Mouse (Mus musculus): ENCODE data around the gene Nova1.

Gene Nova1

DNA sequence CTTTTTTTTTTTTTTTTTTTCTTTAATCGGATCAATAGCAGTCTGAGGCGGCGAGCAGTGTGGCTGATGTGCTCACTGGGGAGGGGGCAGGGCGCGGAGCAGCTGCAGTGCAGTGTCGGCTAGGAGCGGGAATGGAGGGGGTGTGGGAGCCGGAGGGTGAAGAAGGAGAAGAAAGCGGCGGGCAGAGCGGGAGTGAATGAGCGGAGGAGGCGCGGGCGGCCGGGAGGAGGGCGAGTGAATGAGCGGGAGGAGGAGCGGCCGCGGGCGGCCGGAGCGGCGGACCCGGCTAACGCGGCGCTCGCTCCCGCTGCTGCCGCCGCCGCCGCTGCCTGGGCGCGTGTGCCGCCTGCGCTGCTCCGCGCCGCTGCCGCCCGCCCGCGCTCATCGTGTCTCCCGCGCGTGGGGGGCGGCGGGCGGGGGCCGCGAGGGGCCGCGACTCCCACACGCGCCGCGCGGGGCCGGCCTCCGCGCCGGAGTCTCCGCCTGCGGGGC, at the start of gene Nova1:
TSS of gene Nova1 (minus strand) at position 74 of the 492 bp plus-strand sequence.
- DNase-seq (ENCODE audit: low spot score), result peak; percentile 78

DNA sequence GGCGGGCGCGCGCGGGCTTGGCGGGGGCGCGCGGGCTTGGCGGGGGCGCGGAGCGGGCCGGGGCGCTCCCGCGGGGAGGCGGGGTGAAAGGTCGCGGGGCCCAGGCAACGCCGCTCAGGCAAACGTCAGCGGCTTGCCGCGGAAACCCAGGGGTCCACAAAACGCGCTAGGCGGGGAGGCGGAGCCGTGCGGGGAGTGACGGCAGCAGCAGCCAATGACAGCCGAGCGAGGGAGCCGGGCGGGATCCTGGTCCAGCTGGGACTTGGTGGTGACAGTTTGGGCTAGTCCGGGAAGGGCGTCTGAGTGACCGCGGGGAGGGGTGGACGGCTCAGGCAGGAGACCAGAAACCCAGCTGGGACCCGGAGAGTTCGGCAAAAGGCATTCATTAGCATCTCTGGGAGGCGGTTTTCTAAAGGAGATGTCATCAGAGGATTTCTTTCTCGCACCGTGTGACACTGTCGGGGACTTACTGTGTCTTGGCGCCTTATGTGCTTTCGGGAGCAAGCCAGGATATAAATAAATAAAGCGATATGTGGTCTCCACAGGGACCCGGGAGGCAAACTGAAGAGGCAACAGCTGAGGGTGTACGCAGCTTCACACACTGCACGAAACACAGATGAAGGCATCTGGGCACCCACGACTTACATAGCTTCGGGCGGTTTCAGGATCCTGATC, 756 bp upstream of the Nova1 start:
- peak; percentile 96 for DNase-seq (ENCODE audit: low spot score)

DNA sequence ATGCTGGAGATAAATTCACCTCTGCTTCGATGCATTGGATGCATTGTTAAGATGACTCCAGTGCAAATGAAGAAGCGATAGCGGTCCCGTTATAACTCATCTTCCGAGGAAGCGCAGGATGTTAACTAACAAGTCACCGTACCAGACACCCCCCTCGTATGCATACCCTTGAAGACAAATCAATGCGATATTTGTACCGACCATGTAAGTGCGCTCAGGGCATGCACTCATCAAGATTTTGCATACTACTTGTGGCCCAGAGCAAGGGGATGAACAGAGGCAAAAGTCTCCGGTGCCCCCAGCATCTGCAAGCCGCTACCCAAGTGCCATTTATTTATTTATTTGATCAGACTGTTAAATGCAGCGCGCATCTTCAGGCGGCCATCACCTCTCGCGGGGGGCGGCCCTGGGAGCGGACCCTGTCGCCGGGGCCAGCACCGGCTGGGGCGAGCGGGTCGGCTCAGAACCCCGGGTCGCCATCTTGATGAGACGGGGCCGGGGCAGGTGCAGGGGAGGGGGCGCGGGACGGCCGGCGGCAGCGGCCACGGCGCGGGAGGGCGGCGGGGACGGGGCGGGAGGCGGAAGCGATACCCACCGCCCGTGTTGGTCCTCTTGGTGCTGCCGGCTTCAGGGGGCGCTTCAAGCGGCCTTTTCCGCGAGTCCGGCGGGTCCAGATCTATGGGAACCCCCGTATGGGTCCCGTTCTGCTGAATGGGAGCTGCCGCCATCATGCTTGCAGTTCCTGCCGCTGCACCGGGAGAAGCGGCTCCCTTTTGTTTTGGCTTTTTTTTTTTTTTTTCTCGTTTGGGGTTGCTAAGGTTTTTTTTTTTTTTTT, 491 bp downstream of the Nova1 start:
- peak; percentile 49 for DNase-seq (ENCODE audit: low spot score)

DNA sequence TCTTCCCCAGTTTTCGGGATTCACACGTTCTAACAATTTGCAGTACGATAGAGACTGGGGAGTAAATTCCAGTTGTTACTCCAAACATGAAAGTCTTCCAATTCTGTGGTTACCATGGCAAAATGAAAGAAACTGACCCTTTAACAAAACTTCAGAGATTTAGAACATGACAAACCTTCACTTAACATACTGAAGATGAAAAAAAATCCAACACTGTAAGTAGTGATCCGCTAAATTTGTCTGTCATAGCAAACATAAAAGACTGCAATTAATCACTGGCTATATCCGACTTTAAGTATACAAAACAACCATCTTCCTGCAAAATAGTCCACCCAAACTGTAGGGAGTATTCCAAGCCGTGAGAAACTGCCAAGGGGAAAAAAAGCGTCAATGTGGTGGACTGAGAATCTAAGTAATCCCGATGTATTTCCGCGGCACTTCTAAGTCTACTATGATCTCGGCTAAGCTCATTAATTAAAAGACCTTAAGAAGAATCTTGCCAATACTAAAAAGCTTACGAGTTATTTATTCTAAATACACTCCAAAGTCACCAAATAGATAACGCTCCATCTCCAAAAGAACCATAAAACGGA, 1.4 kb downstream of the Nova1 start:
- DNase-seq (ENCODE audit: low spot score), result no peak

DNA sequence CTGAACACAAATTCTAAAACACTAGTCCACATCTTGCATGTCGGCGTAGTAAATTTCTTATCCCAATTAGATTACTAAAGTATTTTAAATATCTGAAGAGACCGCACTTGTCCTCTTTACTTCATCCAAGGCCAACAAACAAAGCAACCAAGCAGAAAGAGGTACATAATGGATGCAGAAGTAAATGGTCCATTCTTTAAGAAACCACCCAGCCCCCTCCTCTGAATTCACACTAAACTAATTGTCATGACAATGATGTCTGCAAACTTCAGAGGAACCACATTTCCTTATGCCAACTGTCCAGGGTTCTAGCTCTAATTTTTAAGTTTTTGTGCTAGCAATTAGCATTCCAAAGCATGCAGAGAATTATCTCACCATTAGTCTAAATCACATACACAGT, 2.4 kb downstream of the Nova1 start:
- DNase-seq (ENCODE audit: low spot score), result no peak

DNA sequence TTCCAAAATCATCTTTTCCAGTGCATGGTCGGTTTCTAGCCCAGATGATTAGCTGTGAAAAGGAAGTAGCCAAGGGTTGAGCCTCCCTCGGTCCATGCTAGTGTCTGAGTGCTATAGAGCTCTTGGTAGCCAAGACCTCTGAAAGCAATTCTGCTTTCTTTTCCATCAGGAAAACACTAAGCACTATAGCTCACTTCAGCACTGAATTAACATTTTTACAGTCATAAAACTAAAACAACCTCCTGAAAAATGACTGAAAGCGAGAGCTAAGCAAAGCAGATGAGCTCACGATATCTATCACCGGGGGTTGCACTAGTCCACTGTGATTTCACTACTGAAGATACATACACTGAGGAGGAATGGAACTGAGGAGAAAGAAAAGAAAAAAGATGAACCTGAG, 3.0 kb downstream of the Nova1 start:
- no peak for DNase-seq (ENCODE audit: low spot score)

DNA sequence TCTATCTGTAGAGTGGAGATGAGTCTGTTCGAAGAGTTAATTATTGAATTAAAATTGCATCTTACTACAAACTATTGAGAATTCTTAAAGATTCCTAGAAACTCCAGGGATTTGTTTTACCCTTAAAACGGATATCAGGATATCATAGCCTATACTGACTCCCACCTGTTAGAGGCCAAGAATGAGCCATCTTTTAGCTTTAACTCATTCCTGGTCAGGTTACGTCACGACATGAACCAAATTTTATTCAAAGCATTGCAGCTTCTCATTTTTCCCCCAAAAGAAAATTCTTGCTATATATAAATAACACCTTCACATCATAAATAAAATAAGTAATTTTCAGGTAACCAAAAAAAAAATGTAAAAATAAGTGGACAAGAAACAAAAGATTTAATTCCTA, 3.9 kb downstream of the Nova1 start:
- DNase-seq (ENCODE audit: low spot score), result no peak

DNA sequence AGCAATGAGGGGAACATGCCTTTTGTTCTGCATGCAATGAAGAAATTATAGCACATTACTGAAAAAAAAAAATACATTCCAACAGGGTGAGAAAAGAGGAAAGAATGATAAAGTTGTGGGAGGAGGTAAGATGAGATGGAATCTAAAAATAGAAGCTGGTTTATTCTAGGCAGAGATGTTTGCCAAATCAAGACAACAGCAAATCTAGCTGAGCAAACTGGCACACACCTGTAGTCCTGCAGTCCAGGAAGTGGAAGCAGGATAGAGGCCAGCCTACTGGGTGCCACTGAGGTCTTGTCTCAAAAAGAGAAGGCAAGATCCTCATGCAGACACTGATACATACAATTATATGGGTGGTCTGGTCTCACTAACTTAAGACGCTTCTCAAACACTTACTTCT, 17.4 kb downstream of the Nova1 start:
- no peak for DNase-seq (ENCODE audit: low spot score)

DNA sequence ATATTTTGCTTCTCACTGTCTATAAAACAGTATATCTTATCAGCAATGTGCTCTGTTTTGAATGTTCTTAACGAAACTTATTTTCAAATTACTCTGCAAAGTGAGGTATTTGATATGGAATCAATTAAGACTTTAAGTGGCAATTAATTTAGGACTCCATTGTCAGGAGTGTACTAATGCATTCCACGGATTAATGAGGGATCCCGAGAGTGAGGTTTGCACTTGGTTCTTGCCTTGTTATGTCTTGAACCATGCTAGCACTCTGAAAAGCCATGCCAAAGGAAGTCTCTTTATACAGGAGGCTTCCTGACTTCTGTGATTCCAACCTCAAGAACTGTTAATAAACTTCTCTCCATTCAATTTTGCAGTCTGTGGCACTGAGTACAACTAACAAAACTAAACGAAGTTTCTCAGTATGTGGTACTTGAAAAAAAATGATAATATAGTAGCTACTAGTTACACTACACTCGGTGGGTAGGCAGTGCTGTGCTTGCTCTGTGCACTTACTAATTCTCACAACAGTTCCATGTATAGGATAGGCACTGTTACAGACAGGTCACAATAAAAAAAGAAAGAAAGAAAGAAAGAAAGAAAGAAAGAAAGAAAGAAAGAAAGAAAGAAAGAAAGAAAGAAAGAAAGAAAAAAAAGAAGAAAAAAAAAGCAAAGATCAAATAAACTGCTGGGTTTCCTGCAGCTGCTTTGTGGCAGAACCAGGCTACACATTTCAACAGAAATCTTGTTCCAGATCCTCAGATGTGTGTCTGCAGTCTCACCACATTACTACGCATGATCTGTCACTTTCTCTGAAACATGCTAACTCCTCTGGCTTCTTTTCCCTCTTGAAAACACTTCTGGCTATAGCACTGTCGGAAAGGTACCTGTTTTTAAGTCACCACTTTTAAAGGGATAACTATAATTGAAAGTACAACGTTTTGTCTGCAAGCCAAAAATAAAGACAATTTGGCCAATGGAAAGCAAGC, 36.1 kb downstream of the Nova1 start:
- DNase-seq (ENCODE audit: low spot score), result no peak

DNA sequence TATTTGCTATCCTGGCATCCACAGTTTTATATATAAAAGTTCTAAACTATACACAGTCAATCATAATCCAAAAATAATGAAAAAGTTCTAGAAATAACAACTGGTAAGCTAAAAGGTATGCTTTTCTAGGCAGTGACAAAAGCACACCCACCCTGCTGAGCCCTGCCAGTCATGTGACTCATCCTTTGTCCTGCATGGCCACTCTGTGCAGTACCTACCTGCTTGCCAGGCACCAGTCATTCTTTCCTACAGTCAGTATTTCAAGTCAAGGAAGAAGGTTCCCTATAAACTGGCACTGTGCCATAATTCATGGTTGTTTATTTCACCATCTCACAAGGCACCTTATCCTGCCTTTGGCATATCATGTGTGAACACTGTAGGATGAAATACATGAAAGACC, 37.2 kb downstream of the Nova1 start:
- DNase-seq (ENCODE audit: low spot score), result no peak

DNA sequence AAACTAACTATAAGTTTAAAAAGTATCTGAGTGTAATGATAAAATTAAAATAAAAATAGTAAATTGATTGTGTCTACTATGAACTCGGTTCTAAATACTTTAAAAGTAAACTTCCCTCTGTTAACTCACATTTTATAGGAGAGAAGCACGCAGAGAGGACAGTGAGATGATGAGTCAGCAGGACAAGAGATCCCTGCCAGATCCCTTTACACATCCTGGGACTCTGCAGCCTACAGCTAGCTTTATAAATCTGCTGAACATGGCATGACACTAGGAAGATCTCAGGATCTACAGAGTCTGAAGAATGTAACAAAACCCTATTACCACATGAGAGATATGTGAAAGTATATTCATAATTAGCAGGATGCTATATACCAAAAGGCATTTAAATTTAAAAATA, 37.7 kb downstream of the Nova1 start:
- DNase-seq (ENCODE audit: low spot score), result no peak

DNA sequence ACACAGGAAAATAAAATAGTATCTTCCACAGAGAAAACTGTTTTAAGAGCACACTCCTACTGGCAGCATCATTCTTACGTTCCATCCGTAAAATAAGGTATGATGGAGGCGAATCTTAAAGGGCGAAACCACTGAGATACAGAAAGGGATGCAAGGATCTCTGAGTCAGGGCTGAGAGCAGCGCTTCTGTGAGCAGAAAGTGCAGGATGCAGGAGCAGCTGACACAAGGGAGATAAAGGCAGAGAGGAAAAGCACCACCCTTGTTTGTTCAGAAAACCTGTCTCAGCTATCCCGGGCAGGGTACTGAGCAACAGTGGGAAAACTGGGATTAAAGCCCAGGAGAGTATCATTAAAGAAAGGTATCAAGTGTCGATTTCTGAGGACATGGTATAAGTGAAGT, 59.3 kb downstream of the Nova1 start:
- DNase-seq (ENCODE audit: low spot score), result no peak

DNA sequence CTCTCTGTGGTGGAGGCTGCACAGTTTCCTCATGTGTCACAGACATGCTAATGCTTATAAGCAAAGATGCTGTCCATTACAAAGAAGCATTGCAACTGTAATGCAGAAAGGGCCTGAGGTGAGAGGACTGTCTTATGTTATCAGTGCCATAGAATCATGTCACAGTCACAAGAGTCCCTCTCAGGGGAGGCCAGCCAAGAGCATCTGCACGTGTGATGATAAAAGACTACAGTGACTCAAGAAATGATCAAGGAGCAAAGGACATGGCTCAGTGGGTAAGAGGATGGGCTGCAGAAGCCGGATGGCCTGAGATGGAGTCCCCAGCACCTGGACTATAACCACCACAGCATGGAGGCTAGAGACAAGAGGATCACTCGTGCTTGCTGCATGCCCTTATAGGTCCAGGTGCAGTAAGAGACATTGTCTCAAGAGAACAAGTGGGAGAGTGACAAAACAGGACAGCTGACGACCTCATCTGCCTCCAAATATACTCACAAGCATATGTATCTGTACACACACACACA, 64.3 kb downstream of the Nova1 start:
- no peak for DNase-seq (ENCODE audit: low spot score)

DNA sequence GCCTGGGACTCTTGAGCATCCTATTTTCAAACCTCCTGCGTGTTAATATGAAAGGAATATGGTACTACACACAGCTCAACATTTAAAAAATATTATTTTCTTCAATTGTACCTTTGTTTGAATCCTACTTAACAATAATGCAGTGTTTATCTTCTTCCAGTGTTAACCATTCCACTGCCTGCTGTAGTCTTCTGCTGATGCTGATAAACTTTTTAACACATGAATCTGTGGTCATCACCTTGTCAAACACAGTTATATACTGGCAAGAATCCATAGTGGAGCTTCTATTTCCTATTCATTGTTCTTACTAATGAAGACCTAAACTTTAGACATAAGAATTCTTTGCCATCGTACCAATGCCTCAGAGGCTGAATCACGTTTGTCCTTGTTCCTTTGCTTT, 65.6 kb downstream of the Nova1 start:
- no peak for DNase-seq (ENCODE audit: low spot score)

DNA sequence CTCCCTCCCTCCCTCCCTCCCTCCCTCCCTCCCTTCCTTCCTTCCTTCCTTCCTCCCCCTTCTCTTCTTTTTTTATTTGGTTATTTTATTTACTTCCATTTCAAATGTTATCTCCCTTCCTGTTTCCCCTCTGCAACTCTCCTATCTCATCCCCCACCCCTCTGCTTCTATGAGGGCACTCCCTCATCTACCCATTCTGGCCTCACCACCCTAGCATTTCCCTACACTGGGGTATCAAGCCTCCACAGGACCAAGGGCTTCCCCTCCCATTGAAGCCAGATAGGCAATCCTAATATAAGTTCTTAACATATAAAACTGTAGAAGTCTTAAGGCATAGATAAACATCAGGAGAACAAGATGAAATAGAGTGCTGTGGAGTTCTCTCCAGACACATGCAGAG, 85.5 kb downstream of the Nova1 start:
- no peak for DNase-seq (ENCODE audit: low spot score)

DNA sequence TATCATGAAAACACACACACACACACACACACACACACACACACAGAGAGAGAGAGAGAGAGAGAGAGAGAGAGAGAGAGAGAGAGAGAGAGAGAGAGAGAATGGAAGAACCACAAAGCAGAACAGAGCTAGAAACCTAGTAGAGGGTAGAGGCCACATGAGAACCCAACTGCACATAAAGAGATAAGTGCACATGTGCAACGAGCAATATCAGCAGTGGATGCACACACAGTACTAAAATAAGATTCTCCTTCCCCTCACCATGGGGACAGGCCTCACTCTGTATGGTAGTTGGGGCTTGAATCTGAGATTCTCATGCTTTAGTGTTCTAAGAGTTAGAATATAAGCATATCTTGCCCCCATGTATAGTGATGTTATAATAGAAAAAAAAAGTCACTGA, 86.8 kb downstream of the Nova1 start:
- no peak for DNase-seq (ENCODE audit: low spot score)

DNA sequence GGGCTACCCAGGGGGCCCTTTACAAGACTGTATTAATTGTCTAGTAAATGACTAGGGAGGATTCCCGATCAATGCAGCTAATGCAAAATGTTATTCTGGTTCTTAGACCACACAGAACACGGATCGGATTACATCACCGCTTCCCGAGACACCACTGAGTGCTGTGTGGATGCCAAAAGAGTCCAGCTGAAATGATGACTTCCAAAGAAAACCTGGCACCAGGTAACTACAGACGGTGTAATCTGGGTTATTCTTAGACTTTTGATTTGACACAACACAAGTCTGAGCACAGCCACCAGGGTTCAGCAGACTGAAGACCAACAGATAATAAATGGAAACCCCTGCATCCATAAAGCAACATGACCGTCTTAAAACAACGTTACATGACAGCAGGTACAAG, 96.8 kb downstream of the Nova1 start:
- DNase-seq (ENCODE audit: low spot score), result no peak

DNA sequence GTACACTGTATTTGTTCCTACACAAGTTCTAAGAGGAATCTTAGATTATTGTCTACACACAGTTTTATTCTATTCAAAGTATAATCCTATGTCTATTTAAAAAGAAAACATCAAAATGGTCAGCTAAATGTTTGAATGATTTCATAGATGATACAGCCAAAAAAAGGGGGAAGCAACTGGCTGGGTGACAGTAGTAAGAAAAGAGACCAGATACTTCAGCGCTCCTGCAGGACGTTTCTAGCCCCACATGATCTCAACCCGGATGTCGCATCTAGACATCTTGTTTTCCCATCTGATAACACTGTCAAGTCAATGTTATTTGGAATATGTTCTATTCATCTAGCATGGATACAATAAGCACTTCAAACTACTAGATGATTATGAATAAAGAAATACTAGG, 99.7 kb downstream of the Nova1 start:
- DNase-seq (ENCODE audit: low spot score), result no peak

DNA sequence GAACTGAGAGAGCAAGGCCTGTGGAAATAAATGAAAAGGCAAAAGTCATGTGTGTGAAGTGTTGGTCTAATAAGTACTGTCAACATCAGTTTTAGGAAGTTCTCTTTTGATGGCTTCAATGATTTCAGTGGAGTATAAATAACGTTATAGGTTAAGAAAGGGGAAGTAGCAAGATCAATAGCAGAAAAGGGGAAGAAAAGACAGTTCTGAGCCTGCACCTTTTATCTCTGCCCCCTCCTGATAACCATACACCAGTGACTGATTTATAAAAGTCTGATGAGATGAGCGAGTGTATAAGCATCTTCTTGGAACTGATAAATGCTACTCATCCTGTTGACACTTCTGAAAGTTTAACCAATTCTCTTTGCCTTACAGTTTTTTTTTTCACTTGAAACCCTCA, 108.6 kb downstream of the Nova1 start:
- DNase-seq (ENCODE audit: low spot score), result no peak

DNA sequence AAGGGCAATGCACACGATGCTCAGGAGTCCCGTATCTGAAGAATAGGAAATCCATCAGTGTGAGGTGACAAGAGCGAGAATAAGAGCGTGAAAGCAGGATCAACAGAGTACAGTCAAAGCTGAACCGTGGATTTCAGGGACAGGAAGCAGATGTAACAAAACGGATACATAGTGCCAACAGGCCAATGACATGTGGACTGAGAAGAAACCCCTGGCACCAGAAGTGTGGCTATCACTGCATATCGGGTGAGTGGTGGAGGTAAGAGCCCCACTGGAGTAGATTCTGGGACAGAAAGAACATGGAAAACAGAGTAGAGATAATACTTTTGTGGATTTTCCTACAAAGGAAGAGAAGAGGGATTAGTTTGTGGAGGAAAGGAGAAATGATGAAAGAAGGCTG, 109.3 kb downstream of the Nova1 start:
- DNase-seq (ENCODE audit: low spot score), result no peak

DNA sequence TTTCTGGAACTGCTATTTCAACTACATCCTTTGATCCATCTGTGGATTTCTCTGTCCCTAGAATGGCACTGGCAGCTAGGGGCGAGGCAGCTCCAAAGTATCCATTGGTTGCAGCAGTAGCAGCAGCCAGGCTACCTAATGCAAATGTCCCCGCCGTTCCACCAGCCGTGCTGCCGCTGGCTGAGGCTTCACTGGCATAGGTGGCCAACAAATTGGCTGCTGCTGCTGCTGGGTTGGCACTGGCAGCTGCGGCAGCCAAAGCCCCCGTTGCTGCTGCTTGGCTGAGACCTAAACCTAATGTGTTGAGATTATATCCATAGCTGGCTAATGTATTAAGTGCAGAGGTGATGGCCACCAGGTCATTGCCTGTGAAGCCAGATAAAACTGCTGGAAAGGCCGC, 118.5 kb downstream of the Nova1 start:
- no peak for DNase-seq (ENCODE audit: low spot score)

DNA sequence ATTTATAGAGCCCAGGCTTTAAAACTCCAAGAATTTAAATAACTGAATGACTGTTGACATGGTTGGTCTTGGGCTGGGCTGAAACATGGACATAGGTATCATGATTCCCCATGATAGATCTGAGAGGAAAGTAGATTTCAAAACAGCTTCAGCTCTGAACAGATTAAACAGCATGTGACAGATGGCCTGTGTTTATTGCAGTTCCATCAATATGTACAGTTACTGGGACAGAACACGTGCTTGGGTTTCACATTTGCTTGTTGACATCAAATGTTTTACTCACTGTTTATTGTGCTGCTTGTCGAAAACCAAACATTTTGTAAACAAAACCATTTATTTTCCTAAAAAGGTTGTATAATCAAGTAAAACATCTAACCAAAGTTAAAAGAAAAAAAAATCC, 142.4 kb downstream of the Nova1 start:
- DNase-seq (ENCODE audit: low spot score), result peak; percentile 5

All from layer of hippocampus, adult 11-12 months (tissue).